Mouse (Mus musculus) cerebellum, adult 2 months (tissue): ENCODE measurements at regions not wholly inside any gene's neighbourhood (a gene's known extent, or its start where the extent isn't known, plus 50 kb on each side); places are given as distances from the start of the nearest gene placed in this dataset.

ENCODE experiments used
- CTCF ChIP-seq: fragments of 200-500 bp; IDR thresholded peaks from 2 replicates; pipeline ENCODE4 v1.5.1; 2011; ENCODE audit warnings: low read depth, mild to moderate bottlenecking, control low read depth, low read length, moderate library complexity, borderline replicate concordance; ENCODE audit not compliant: insufficient read depth
- POLR2A ChIP-seq: fragments of 200-500 bp; IDR thresholded peaks from 2 replicates; pipeline ENCODE4 v1.6.1; 2011; ENCODE audit warnings: low read length, control low read depth, borderline replicate concordance; ENCODE audit not compliant: insufficient read depth

GRCm38 (mm10) chr6:117650541-117650940 lies 190.4 kb upstream of the Zfp637 start:
- TF ChIP-seq CTCF (no peak), POLR2A (no peak)
